Mouse (Mus musculus) forebrain, postnatal 0 days (tissue): ENCODE measurements around the gene Crisp1. TPM values are rescaled to one million over a fixed set of nuclear protein-coding genes. Genes with fewer than 3 reads are reported as not detected.

ENCODE experiments used
- ATAC-seq: fragments of 200-750 bp; cut with Nextera tagmentation; 2 replicates; pipeline ENCODE4 v1.8.0; 2017; ENCODE audit warnings: mild to moderate bottlenecking, moderate library complexity
- DNase-seq: peaks from one replicate; pipeline ENCODE4 v3.0.0-alpha.2; 2015
- H3K27ac ChIP-seq: fragments of 300-500 bp; sonication (generic); 2 replicates; pipeline ENCODE4 v1.5.1; 2014; ENCODE audit warnings: low read depth, mild to moderate bottlenecking, antibody characterized with exemption, low read length, moderate library complexity, mixed read lengths
- H3K27me3 ChIP-seq: fragments of 300-500 bp; sonication (generic); 2 replicates; pipeline ENCODE4 v1.6.1; 2014; ENCODE audit warnings: mild to moderate bottlenecking, low read length, mixed read lengths; ENCODE audit not compliant: insufficient read depth
- H3K36me3 ChIP-seq: fragments of 300-500 bp; sonication (generic); 2 replicates; pipeline ENCODE4 v1.6.1; 2014; ENCODE audit warnings: mild to moderate bottlenecking, moderate library complexity; ENCODE audit not compliant: insufficient read depth
- H3K4me1 ChIP-seq: fragments of 300-500 bp; sonication (generic); 2 replicates; pipeline ENCODE4 v1.6.1; 2014; ENCODE audit warnings: antibody characterized with exemption; ENCODE audit not compliant: insufficient read depth
- H3K4me2 ChIP-seq: fragments of 300-500 bp; sonication (generic); 2 replicates; pipeline ENCODE4 v1.6.1; 2014; ENCODE audit warnings: low read depth, mild to moderate bottlenecking, moderate library complexity
- H3K4me3 ChIP-seq: fragments of 300-500 bp; sonication (generic); 2 replicates; pipeline ENCODE4 v1.5.1; 2014; ENCODE audit warnings: low read depth, low read length, mixed read lengths
- H3K9ac ChIP-seq: fragments of 300-500 bp; sonication (generic); 2 replicates; pipeline ENCODE4 v1.6.1; 2014; ENCODE audit warnings: mild to moderate bottlenecking
- H3K9me3 ChIP-seq: fragments of 300-500 bp; sonication (generic); 2 replicates; pipeline ENCODE4 v1.6.1; 2016; ENCODE audit warnings: low read length
- CTCF ChIP-seq: sonication (generic); IDR thresholded peaks from 2 replicates; pipeline ENCODE4 v1.5.1; 2016; ENCODE audit warnings: antibody characterized with exemption, control low read depth, low read depth
- WGBS: fragments of 180-500 bp; shearing (Covaris S2); extraction: QIAGEN DNeasy Blood & Tissue Kit; methylation state at CpG from one replicate; pipeline ENCODE4 v1.1.7; 2014; 5-methylcytosine and 5-hydroxymethylcytosine counted together
- polyA plus RNA-seq: library from polyadenylated mRNA; unstranded; fragments of >200 nt; fragmentation: Nextera tagmentation; extraction: Ambion mirVana; gene quantifications from 2 replicates; pipeline ENCODE4 v1.2.1, GENCODE M21; 2015
- total RNA-seq: library from RNA; depleted of rRNA; stranded (reverse); fragments of >200 nt; gene quantifications from 2 replicates; pipeline ENCODE4 v1.2.3, GENCODE M21; 2014; rRNA removed

Crisp1 gene
- total RNA-seq (not detected in 2 replicates), polyA plus RNA-seq (not detected in 2 replicates)

GRCm38 (mm10) chr17:40319062-40319461 is at the start of gene Crisp1:
Crisp1 (minus strand) TSS chr17:40319207.
- no peaks in the 10 kb centered on the region for H3K36me3 ChIP-seq
- DNase-seq (no peak), ATAC-seq (no peak)
- 72% methylated on average over 2 of the region's 2 CpGs for WGBS
- H3K27ac ChIP-seq = no peak within 1 kb of the TSS
- H3K4me1 ChIP-seq = no peaks in the 10 kb centered on the region
- H3K4me3 ChIP-seq = no peak within 1 kb of the TSS
- no peak for TF ChIP-seq CTCF
- H3K27me3 ChIP-seq = no peaks in the 10 kb centered on the region
- H3K4me2 ChIP-seq = no peak within 1 kb of the TSS
- no peaks in the 10 kb centered on the region for H3K9me3 ChIP-seq
- H3K9ac ChIP-seq = no peak within 1 kb of the TSS

- WGBS = 66% methylated on average over 3 of the region's 3 CpGs
- Histone ChIP-seq H3K9me3 (no peaks in the 10 kb centered on the region), H3K4me2 (no peak overlapping the region), H3K4me3 (no peak overlapping the region), H3K9ac (no peak overlapping the region), H3K27me3 (no peaks in the 10 kb centered on the region), H3K36me3 (no peaks in the 10 kb centered on the region), H3K4me1 (no peaks in the 10 kb centered on the region), H3K27ac (no peak overlapping the region)
- no peak for DNase-seq
- no peak for TF ChIP-seq CTCF
- ATAC-seq = no peak
These were observed 23.5 kb upstream of the Crisp1 start for GRCm38 (mm10) chr17:40342497-40343009.

- Histone ChIP-seq H3K27me3 (no peaks in the 10 kb centered on the region), H3K27ac (no peak overlapping the region), H3K36me3 (no peaks in the 10 kb centered on the region), H3K4me1 (no peaks in the 10 kb centered on the region), H3K9ac (no peak overlapping the region), H3K4me3 (no peak overlapping the region), H3K9me3 (no peaks in the 10 kb centered on the region), H3K4me2 (no peak overlapping the region)
- ATAC-seq = no peak
- peak; percentile 1 for DNase-seq
- WGBS = 76% methylated on average over 2 of the region's 2 CpGs
- TF ChIP-seq CTCF = peak; percentile 48
These were observed 33.6 kb downstream of the Crisp1 start for GRCm38 (mm10) chr17:40285435-40285834.

- no peak for TF ChIP-seq CTCF
- Histone ChIP-seq H3K27ac (no peak overlapping the region), H3K9me3 (no peaks in the 10 kb centered on the region), H3K4me3 (no peak overlapping the region), H3K9ac (no peak overlapping the region), H3K27me3 (no peaks in the 10 kb centered on the region), H3K4me2 (no peak overlapping the region), H3K36me3 (no peaks in the 10 kb centered on the region), H3K4me1 (no peaks in the 10 kb centered on the region)
- WGBS = 24% methylated on average over 1 of the region's 1 CpGs
- no peak for DNase-seq
- ATAC-seq = no peak
These were observed 43.5 kb downstream of the Crisp1 start for GRCm38 (mm10) chr17:40275519-40275918.

GRCm38 (mm10) chr17:40274906-40275470 is 44.0 kb downstream of the Crisp1 start:
- WGBS = 3% methylated on average over 1 of the region's 1 CpGs
- H3K9me3 ChIP-seq = no peaks in the 10 kb centered on the region
- no peaks in the 10 kb centered on the region for H3K4me1 ChIP-seq
- H3K9ac ChIP-seq = no peak overlapping the region
- H3K4me3 ChIP-seq = no peak overlapping the region
- DNase-seq = no peak
- no peak overlapping the region for H3K27ac ChIP-seq
- no peak overlapping the region for H3K4me2 ChIP-seq
- no peaks in the 10 kb centered on the region for H3K27me3 ChIP-seq
- no peaks in the 10 kb centered on the region for H3K36me3 ChIP-seq
- no peak for TF ChIP-seq CTCF
- no peak for ATAC-seq

GRCm38 (mm10) chr17:40252487-40252886 is 66.5 kb downstream of the Crisp1 start:
- Histone ChIP-seq H3K4me3 (no peak overlapping the region), H3K27ac (no peak overlapping the region), H3K36me3 (no peaks in the 10 kb centered on the region), H3K9ac (no peak overlapping the region), H3K4me1 (no peaks in the 10 kb centered on the region), H3K9me3 (no peaks in the 10 kb centered on the region), H3K4me2 (no peak overlapping the region), H3K27me3 (no peaks in the 10 kb centered on the region)
- 98% methylated on average over 1 of the region's 1 CpGs for WGBS
- DNase-seq (no peak), ATAC-seq (no peak)
- TF ChIP-seq CTCF = no peak

Other genes with a start within 250 kb of the Crisp1 start
- not detected in 2 replicates for gene AC192777.2, start 223.8 kb downstream of the Crisp1 start, total RNA-seq
- not detected in 2 replicates for gene AC192777.2, start 223.8 kb downstream of the Crisp1 start, polyA plus RNA-seq
- not detected in 2 replicates for gene Pgk2, start 110.6 kb downstream of the Crisp1 start, total RNA-seq
- not detected in 2 replicates for gene Pgk2, start 110.6 kb downstream of the Crisp1 start, polyA plus RNA-seq
- not detected in 2 replicates for gene Crisp3, start 76.9 kb downstream of the Crisp1 start, total RNA-seq
- gene Crisp3, start 76.9 kb downstream of the Crisp1 start, polyA plus RNA-seq = not detected in 2 replicates
- not detected in 2 replicates for gene Esp8, start 200.8 kb upstream of the Crisp1 start, total RNA-seq
- gene Esp8, start 200.8 kb upstream of the Crisp1 start, polyA plus RNA-seq = not detected in 2 replicates
- not detected in 2 replicates for gene Esp6, start 242.3 kb upstream of the Crisp1 start, total RNA-seq
- gene Esp6, start 242.3 kb upstream of the Crisp1 start, polyA plus RNA-seq = not detected in 2 replicates